Mouse (Mus musculus) adrenal gland, adult 10 weeks (tissue): Measurements from ENCODE around the gene Rps21. TPM values are rescaled to one million over a fixed set of nuclear protein-coding genes. Genes with fewer than 3 reads are reported as not detected.

Experiments
- polyA plus RNA-seq: library from polyadenylated mRNA; stranded (reverse); fragments of 350-450 nt; fragmentation: Illumina TruSeq; extraction: RNeasy Lipid Tissue Mini Kit (QIAGEN cat#74804); gene quantifications from one replicate; pipeline ENCODE4 v1.2.3, GENCODE M21; 2014; ENCODE audit warnings: low read depth, low replicate concordance

The Rps21 gene
- 109 TPM for polyA plus RNA-seq

GRCm38 (mm10) chr2:180257001-180257521, at the start of gene Rps21:
Gene Rps21, plus strand, starts transcription at chr2:180257377.

GRCm38 (mm10) chr2:180225762-180226378, 31.3 kb upstream of the Rps21 start, which contains the start of gene Lama5:
Gene Lama5, minus strand, starts transcription at chr2:180225859.

GRCm38 (mm10) chr2:180273394-180274244, 16.4 kb downstream of the Rps21 start, which contains the start of gene Cables2:
Gene Cables2, minus strand, starts transcription at chr2:180273496.

GRCm38 (mm10) chr2:180289440-180290108, 32.4 kb downstream of the Rps21 start, which contains the start of gene Rbbp8nl:
Gene Rbbp8nl, minus strand, starts transcription at chr2:180289879.

Other genes starting within 250 kb of the Rps21 start
- gene Lsm14b, start 232.4 kb upstream of the Rps21 start, polyA plus RNA-seq: 57.7 TPM
- gene Psma7, start 214.9 kb upstream of the Rps21 start, polyA plus RNA-seq: 51.6 TPM
- gene Ss18l1, start 214.9 kb upstream of the Rps21 start, polyA plus RNA-seq: 16.8 TPM
- 1.7 TPM for gene Mtg2, start 186.8 kb upstream of the Rps21 start, polyA plus RNA-seq
- gene Hrh3, start 152.9 kb upstream of the Rps21 start, polyA plus RNA-seq: not detected
- 75.0 TPM for gene Osbpl2, start 138.1 kb upstream of the Rps21 start, polyA plus RNA-seq
- gene Adrm1, start 85.9 kb upstream of the Rps21 start, polyA plus RNA-seq: 17.4 TPM
- 7.4 TPM for gene Lama5, start 31.5 kb upstream of the Rps21 start, polyA plus RNA-seq
- 9.2 TPM for gene Cables2, start 16.1 kb downstream of the Rps21 start, polyA plus RNA-seq
- not detected for gene Rbbp8nl, start 32.5 kb downstream of the Rps21 start, polyA plus RNA-seq
- gene Gata5, start 77.3 kb downstream of the Rps21 start, polyA plus RNA-seq: not detected
- not detected for gene Slco4a1, start 198.9 kb downstream of the Rps21 start, polyA plus RNA-seq
- not detected for gene Ntsr1, start 242.6 kb downstream of the Rps21 start, polyA plus RNA-seq